Mouse (Mus musculus) bone marrow macrophage, adult 2 months (primary cell): ENCODE measurements at regions not wholly inside any gene's neighbourhood (a gene's known extent, or its start where the extent isn't known, plus 50 kb on each side); places are given as distances from the start of the nearest gene placed in this dataset.

Experiments
- H3K27ac ChIP-seq: 2 replicates; pipeline ENCODE4 v1.5.1; 2012; ENCODE audit warnings: low read depth, low read length; ENCODE audit not compliant: insufficient read depth
- H3K4me1 ChIP-seq: 2 replicates; pipeline ENCODE4 v1.6.1; 2012; ENCODE audit warnings: low read length; ENCODE audit not compliant: control insufficient read depth, insufficient read depth
- H3K4me3 ChIP-seq: 2 replicates; pipeline ENCODE4 v1.5.1; 2012; ENCODE audit warnings: mild to moderate bottlenecking, low read length, moderate library complexity; ENCODE audit not compliant: insufficient read depth
- CTCF ChIP-seq: IDR thresholded peaks from 2 replicates; pipeline ENCODE4 v1.5.1; 2012; ENCODE audit warnings: low read depth, mild to moderate bottlenecking, low read length, moderate library complexity
- POLR2A ChIP-seq: IDR thresholded peaks from 2 replicates; pipeline ENCODE4 v1.6.1; 2012; ENCODE audit warnings: mild to moderate bottlenecking, low read depth, low read length, borderline replicate concordance

- Histone ChIP-seq H3K4me3 (no peak overlapping the region), H3K4me1 (no peaks in the 10 kb centered on the region), H3K27ac (no peak overlapping the region)
- TF ChIP-seq POLR2A (no peak), CTCF (no peak)
Measured at GRCm38 (mm10) chr5:133774116-133774515, 325.4 kb upstream of the Castor2 start.

- H3K4me3 ChIP-seq: no peak overlapping the region
- no peak for TF ChIP-seq CTCF
- no peak for TF ChIP-seq POLR2A
- no peak overlapping the region for H3K27ac ChIP-seq
- H3K4me1 ChIP-seq: no peaks in the 10 kb centered on the region
Measured at GRCm38 (mm10) chr5:133768856-133769255, 330.7 kb upstream of the Castor2 start.

- Histone ChIP-seq H3K4me1 (no peaks in the 10 kb centered on the region; the same call in 1 of the 2 replicates), H3K4me3 (no peak overlapping the region)
- TF ChIP-seq POLR2A (no peak), CTCF (no peak)
Measured at GRCm38 (mm10) chr5:133757817-133758216, 341.7 kb upstream of the Castor2 start.

DNA sequence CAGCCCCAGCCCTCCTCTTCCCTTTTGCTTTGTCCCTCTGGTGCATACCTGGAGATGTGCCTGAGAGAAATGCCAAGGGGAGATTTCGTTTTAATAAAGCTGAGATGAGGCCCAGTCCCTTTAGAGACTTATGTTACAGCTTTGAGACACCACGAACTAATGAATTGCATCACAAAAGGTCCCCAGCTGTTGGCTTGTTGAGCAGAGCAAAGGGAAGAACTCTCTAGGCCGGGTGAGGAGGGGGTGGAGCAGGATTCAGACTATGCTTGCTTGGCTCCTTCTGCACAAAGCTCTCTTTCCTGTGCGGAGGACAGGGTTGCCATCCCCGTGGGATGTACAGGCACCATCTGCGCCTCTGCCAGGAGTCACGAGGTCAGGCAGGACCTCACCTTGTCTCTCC is 345.3 kb upstream of the Castor2 start:
- Histone ChIP-seq H3K4me1 (no peaks in the 10 kb centered on the region; the same call in 1 of the 2 replicates), H3K27ac (no peak overlapping the region), H3K4me3 (no peak overlapping the region)
- TF ChIP-seq CTCF (no peak), POLR2A (no peak)

More at GRCm38 (mm10) chr5:133757817-133758216, 341.7 kb upstream of the Castor2 start:
- peak overlapping the region; percentile 84 for H3K27ac ChIP-seq

- no peak overlapping the region for H3K27ac ChIP-seq
- TF ChIP-seq POLR2A: no peak
- TF ChIP-seq CTCF: no peak
- H3K4me1 ChIP-seq: no peaks in the 10 kb centered on the region; the same call in 1 of the 2 replicates
- H3K4me3 ChIP-seq: no peak overlapping the region
Measured at GRCm38 (mm10) chr5:133753461-133754160, 345.9 kb upstream of the Castor2 start.

- no peak for TF ChIP-seq CTCF
- TF ChIP-seq POLR2A: no peak
- H3K4me3 ChIP-seq: no peak overlapping the region
- H3K4me1 ChIP-seq: no peaks in the 10 kb centered on the region
- no peak overlapping the region for H3K27ac ChIP-seq
Measured at GRCm38 (mm10) chr5:133746960-133747359, 352.6 kb upstream of the Castor2 start.

GRCm38 (mm10) chr5:133746411-133746810 is 353.1 kb upstream of the Castor2 start:
- TF ChIP-seq CTCF (no peak), POLR2A (no peak)
- Histone ChIP-seq H3K27ac (no peak overlapping the region), H3K4me1 (no peaks in the 10 kb centered on the region), H3K4me3 (no peak overlapping the region)

GRCm38 (mm10) chr5:133744136-133744535 is 355.4 kb upstream of the Castor2 start:
- no peaks in the 10 kb centered on the region for H3K4me1 ChIP-seq
- TF ChIP-seq POLR2A (no peak), CTCF (no peak)
- no peak overlapping the region for H3K27ac ChIP-seq
- H3K4me3 ChIP-seq: no peak overlapping the region

- Histone ChIP-seq H3K4me1 (no peaks in the 10 kb centered on the region), H3K4me3 (no peak overlapping the region), H3K27ac (no peak overlapping the region)
- TF ChIP-seq CTCF (no peak), POLR2A (no peak)
Measured at GRCm38 (mm10) chr5:133743606-133744005, 355.9 kb upstream of the Castor2 start.

GRCm38 (mm10) chr5:133731871-133732270 is 367.6 kb upstream of the Castor2 start:
- no peaks in the 10 kb centered on the region for H3K4me1 ChIP-seq
- H3K4me3 ChIP-seq: no peak overlapping the region
- no peak overlapping the region for H3K27ac ChIP-seq
- TF ChIP-seq POLR2A (no peak), CTCF (no peak)

GRCm38 (mm10) chr5:133718187-133719078 is 381.1 kb upstream of the Castor2 start:
- Histone ChIP-seq H3K27ac (no peak overlapping the region), H3K4me3 (no peak overlapping the region), H3K4me1 (no peaks in the 10 kb centered on the region)
- TF ChIP-seq CTCF (no peak), POLR2A (no peak)
